In genomic region chr13:40714531-40714930, GRCm38 (mm10) we compare ENCODE assay signal across 21 mouse cellular contexts. TPM values are rescaled to one million over a fixed set of nuclear protein-coding genes. Genes with fewer than 3 reads are reported as not detected.
A peak's percentile ranks its signal among the peaks of the same experiment; 100 is the strongest.
DNase-seq lines count a peak whose midpoint lies in the region; ATAC-seq lines count a peak whose summit lies in the region.
"Had no signal": no experiment of that assay in that cellular context is flagged by ENCODE, and none has a peak within 500 bp of the region (broad histone marks: within the 10 kb centered on the region; RNA-seq: fewer than 3 reads in every experiment).

No protein-coding gene starts in this region.

- H3K4me3 ChIP-seq in hindbrain, embryonic 11.5 days (ENCODE audit: low read depth, low read length) = no peak overlapping the region
- H3K4me3 ChIP-seq in hindbrain, embryonic 10.5 days = no peak overlapping the region
- H3K4me3 ChIP-seq in midbrain, embryonic 14.5 days (replicated peaks; ENCODE audit: low read depth, low read length) = no peak overlapping the region
- no peak overlapping the region for H3K4me3 ChIP-seq in midbrain, embryonic 16.5 days (ENCODE audit: low read depth, low read length)
- no peak overlapping the region for H3K4me3 ChIP-seq in hindbrain, embryonic 13.5 days
- H3K4me3 ChIP-seq: forebrain, embryonic 12.5 days; heart, adult 2 months; limb, embryonic 15.5 days; stomach, embryonic 15.5 days had no signal

- no peak for ATAC-seq in hindbrain, embryonic 11.5 days (ENCODE audit: low FRiP score)
- ATAC-seq in midbrain, embryonic 14.5 days (ENCODE audit: low FRiP score, low TSS enrichment) = no peak
- no peak for ATAC-seq in midbrain, embryonic 16.5 days
- ATAC-seq in hindbrain, embryonic 13.5 days (ENCODE audit: low FRiP score) = no peak
- ATAC-seq: inflammation-experienced regulatory T-cells, adult 6 months had no signal

- H3K27me3 ChIP-seq in hindbrain, embryonic 11.5 days (ENCODE audit: control insufficient read depth, insufficient read depth, low read length) = peaks cover 82% of the 10 kb centered on the region
- H3K27me3 ChIP-seq in hindbrain, embryonic 10.5 days (ENCODE audit: insufficient read depth, poor library complexity, severe bottlenecking) = peaks cover 100% of the 10 kb centered on the region
- H3K27me3 ChIP-seq in midbrain, embryonic 14.5 days (ENCODE audit: control insufficient read depth, insufficient read depth, low read length) = peaks cover 93% of the 10 kb centered on the region
- peaks cover 64% of the 10 kb centered on the region for H3K27me3 ChIP-seq in midbrain, embryonic 16.5 days (ENCODE audit: control insufficient read depth, insufficient read depth, low read depth, low read length)
- peaks cover 94% of the 10 kb centered on the region for H3K27me3 ChIP-seq in hindbrain, embryonic 13.5 days

- H3K4me1 ChIP-seq in hindbrain, embryonic 11.5 days (replicated peaks; ENCODE audit: control insufficient read depth, insufficient read depth, low read length) = no peaks in the 10 kb centered on the region
- peaks cover 8% of the 10 kb centered on the region for H3K4me1 ChIP-seq in hindbrain, embryonic 10.5 days (replicated peaks)
- H3K4me1 ChIP-seq in midbrain, embryonic 14.5 days (ENCODE audit: control insufficient read depth, insufficient read depth, low read length) = no peaks in the 10 kb centered on the region
- no peaks in the 10 kb centered on the region for H3K4me1 ChIP-seq in midbrain, embryonic 16.5 days (ENCODE audit: control insufficient read depth, insufficient read depth, low read length)
- H3K4me1 ChIP-seq in hindbrain, embryonic 13.5 days (replicated peaks) = peaks cover 35% of the 10 kb centered on the region
- H3K4me1 ChIP-seq: stomach, embryonic 15.5 days had no signal

- H3K27ac ChIP-seq in hindbrain, embryonic 11.5 days (ENCODE audit: low read depth, low read length) = no peak overlapping the region
- H3K27ac ChIP-seq in hindbrain, embryonic 10.5 days = no peak overlapping the region
- no peak overlapping the region for H3K27ac ChIP-seq in midbrain, embryonic 14.5 days (replicated peaks; ENCODE audit: low read depth, low read length)
- H3K27ac ChIP-seq in midbrain, embryonic 16.5 days (ENCODE audit: low read length) = no peak overlapping the region
- H3K27ac ChIP-seq in hindbrain, embryonic 13.5 days = peak overlapping the region; percentile 67
- H3K27ac ChIP-seq: forebrain, embryonic 12.5 days; heart, adult 2 months; limb, embryonic 15.5 days; liver, embryonic 14.5 days; stomach, embryonic 15.5 days had no signal

- peak; percentile 34 for DNase-seq in hindbrain, embryonic 11.5 days (ENCODE audit: low spot score)
- no peak for DNase-seq in hindbrain, embryonic 10.5 days (ENCODE audit: low spot score)
- DNase-seq in midbrain, embryonic 14.5 days = no peak
- DNase-seq in cerebellum, adult 9-11 months = no peak
- no peak for DNase-seq in layer of hippocampus, postnatal 25 days (ENCODE audit: extremely low spot score in 1 of 2, low spot score in 1 of 2)
- DNase-seq: adrenal gland, postnatal 25 days; cerebellum, adult 8-10 months; gastrocnemius, postnatal 25 days; heart, adult 2 months; kidney, adult 8-10 months; kidney, postnatal 14 days; thymus, postnatal 25 days had no signal

- no peaks in the 10 kb centered on the region for H3K9me3 ChIP-seq in hindbrain, embryonic 11.5 days (ENCODE audit: control insufficient read depth, low read length)
- no peaks in the 10 kb centered on the region for H3K9me3 ChIP-seq in hindbrain, embryonic 10.5 days
- H3K9me3 ChIP-seq in midbrain, embryonic 14.5 days (ENCODE audit: control insufficient read depth, low read length) = no peaks in the 10 kb centered on the region
- H3K9me3 ChIP-seq in midbrain, embryonic 16.5 days (replicated peaks; ENCODE audit: control insufficient read depth, low read length, poor library complexity, severe bottlenecking) = no peaks in the 10 kb centered on the region
- no peaks in the 10 kb centered on the region for H3K9me3 ChIP-seq in hindbrain, embryonic 13.5 days
- H3K9me3 ChIP-seq: forebrain, embryonic 12.5 days; limb, embryonic 15.5 days; stomach, embryonic 15.5 days had no signal

- H3K36me3 ChIP-seq in hindbrain, embryonic 11.5 days (ENCODE audit: control insufficient read depth, insufficient read depth, low read length) = no peaks in the 10 kb centered on the region
- H3K36me3 ChIP-seq in hindbrain, embryonic 10.5 days = no peaks in the 10 kb centered on the region
- no peaks in the 10 kb centered on the region for H3K36me3 ChIP-seq in midbrain, embryonic 14.5 days (ENCODE audit: control insufficient read depth, insufficient read depth, low read length)
- no peaks in the 10 kb centered on the region for H3K36me3 ChIP-seq in midbrain, embryonic 16.5 days (ENCODE audit: control insufficient read depth, insufficient read depth, low read length)
- no peaks in the 10 kb centered on the region for H3K36me3 ChIP-seq in hindbrain, embryonic 13.5 days
- H3K36me3 ChIP-seq: forebrain, embryonic 12.5 days; limb, embryonic 15.5 days; stomach, embryonic 15.5 days had no signal

- no peak overlapping the region for H3K9ac ChIP-seq in hindbrain, embryonic 11.5 days (ENCODE audit: low read depth, low read length)
- no peak overlapping the region for H3K9ac ChIP-seq in midbrain, embryonic 14.5 days (replicated peaks; ENCODE audit: low read length)
- no peak overlapping the region for H3K9ac ChIP-seq in midbrain, embryonic 16.5 days (ENCODE audit: low read depth, low read length)
- no peak overlapping the region for H3K9ac ChIP-seq in hindbrain, embryonic 13.5 days
- H3K9ac ChIP-seq: forebrain, embryonic 12.5 days; limb, embryonic 15.5 days; liver, embryonic 14.5 days; lung, embryonic 14.5 days; stomach, embryonic 15.5 days had no signal

- WGBS in hindbrain, embryonic 11.5 days = 0% methylated on average over 2 of the region's 2 CpGs
- WGBS in hindbrain, embryonic 10.5 days = 1% methylated on average over 2 of the region's 2 CpGs
- WGBS in midbrain, embryonic 14.5 days = 2% methylated on average over 2 of the region's 2 CpGs
- 0% methylated on average over 2 of the region's 2 CpGs for WGBS in midbrain, embryonic 16.5 days
- WGBS in hindbrain, embryonic 13.5 days = 8% methylated on average over 2 of the region's 2 CpGs

- H3K4me2 ChIP-seq in hindbrain, embryonic 11.5 days (replicated peaks; ENCODE audit: low read depth, low read length) = no peak overlapping the region
- H3K4me2 ChIP-seq in midbrain, embryonic 14.5 days (ENCODE audit: low read length) = 0 out of 2 replicates have a peak overlapping the region, but pooled peaks have one; percentile 2
- no peak overlapping the region for H3K4me2 ChIP-seq in midbrain, embryonic 16.5 days (ENCODE audit: low read length)
- 0 out of 2 replicates have a peak overlapping the region, but pooled peaks have one; percentile 4 for H3K4me2 ChIP-seq in hindbrain, embryonic 13.5 days
- H3K4me2 ChIP-seq: forebrain, embryonic 12.5 days; limb, embryonic 15.5 days; lung, embryonic 14.5 days; stomach, embryonic 15.5 days had no signal

RNA-seq across cellular contexts. Expression of gene Tfap2a, which starts 23.6 kb away (rescaled TPM):
- polyA plus RNA-seq in hindbrain, embryonic 11.5 days (2014; fragmentation: Nextera tagmentation; extraction: Ambion mirVana) = 15.5 and 20.6 TPM in 2 replicates
- polyA plus RNA-seq in hindbrain, embryonic 10.5 days (2016; fragmentation: Nextera tagmentation; extraction: Ambion mirVana) = 6.7 and 13.8 TPM in 2 replicates
- polyA plus RNA-seq in midbrain, embryonic 14.5 days (2014; fragmentation: Nextera tagmentation; extraction: Ambion mirVana) = 11.6 and 11.8 TPM in 2 replicates
- 2.3 and 2.8 TPM in 2 replicates for polyA plus RNA-seq in midbrain, embryonic 16.5 days (2015; fragmentation: Nextera tagmentation; extraction: Ambion mirVana)
- polyA plus RNA-seq in hindbrain, embryonic 13.5 days (2015; fragmentation: Nextera tagmentation; extraction: Ambion mirVana) = 14.2 and 22.9 TPM in 2 replicates
- total RNA-seq in layer of hippocampus, postnatal 25 days (2021) = under 1 TPM; 0.09 to 0.52 TPM
- total RNA-seq: gastrocnemius, postnatal 25 days; MEL had no signal
- polyA plus RNA-seq: inflammation-experienced regulatory T-cells, adult 6 months had no signal

Comparison
In these comparisons a context has a peak if more than half of its experiments do, and no peak if none do; other contexts are left out.
1. H3K4me2 ChIP-seq: peak in midbrain, embryonic 14.5 days (single experiment) and hindbrain, embryonic 13.5 days (single experiment); none in hindbrain, embryonic 11.5 days (single experiment) and midbrain, embryonic 16.5 days (single experiment).